Mouse (Mus musculus) MEL (cell line): ENCODE measurements around the gene Smim24.

Experiments
- CTCF ChIP-seq, 3 experiments: IDR thresholded peaks in 2 of 3; conservative IDR thresholded peaks in 1 of 3; 2 replicates each; pipeline ENCODE4 v1.5.1; 2011 to 2012; ENCODE audit warnings: low read length in 3 of 3, low read depth in 2 of 3, mild to moderate bottlenecking in 2 of 3, improper control_type of control experiment in 1 of 3, inconsistent platforms in 1 of 3, mixed read lengths in 1 of 3, moderate library complexity in 1 of 3; ENCODE audit not compliant: control insufficient read depth in 1 of 3, insufficient read depth in 1 of 3, poor library complexity in 1 of 3, severe bottlenecking in 1 of 3
- EP300 ChIP-seq, 2 experiments: IDR thresholded peaks; 2 replicates each; pipeline ENCODE4 v1.6.1; 2011; ENCODE audit warnings: improper control_type of control experiment in 2 of 2, low read length in 2 of 2, low read depth in 1 of 2, mild to moderate bottlenecking in 1 of 2
- GATA1 ChIP-seq: IDR thresholded peaks from 2 replicates; pipeline ENCODE4 v1.6.1; 2011; ENCODE audit warnings: low read depth, low read length, improper control_type of control experiment
- JUND ChIP-seq: IDR thresholded peaks from 2 replicates; pipeline ENCODE4 v1.6.1; 2011; ENCODE audit warnings: low read depth, mild to moderate bottlenecking, improper control_type of control experiment, low read length
- MEF2A ChIP-seq: IDR thresholded peaks from 2 replicates; pipeline ENCODE4 v1.6.1; 2014; ENCODE audit warnings: low read depth, mild to moderate bottlenecking, inconsistent platforms, low read length, improper control_type of control experiment; ENCODE audit not compliant: poor library complexity, insufficient replicate concordance, severe bottlenecking; ENCODE audit errors: extremely low read depth
- MXI1 ChIP-seq: IDR thresholded peaks from 2 replicates; pipeline ENCODE4 v1.6.1; 2011; ENCODE audit warnings: mild to moderate bottlenecking, low read depth, low read length, improper control_type of control experiment
- POLR2A ChIP-seq, 2 experiments: IDR thresholded peaks; 2 replicates each; pipeline ENCODE4 v1.6.1; 2011 to 2012; ENCODE audit warnings: low read length in 2 of 2, mild to moderate bottlenecking in 2 of 2, control low read depth in 1 of 2, improper control_type of control experiment in 1 of 2, low read depth in 1 of 2, moderate library complexity in 1 of 2; ENCODE audit not compliant: control insufficient read depth in 1 of 2, insufficient read depth in 1 of 2, poor library complexity in 1 of 2
- RAD21 ChIP-seq: IDR thresholded peaks from 2 replicates; pipeline ENCODE4 v1.6.1; 2011; ENCODE audit warnings: mild to moderate bottlenecking, low read depth, low read length, improper control_type of control experiment
- TCF12 ChIP-seq: IDR thresholded peaks from 2 replicates; pipeline ENCODE4 v1.6.1; 2014; ENCODE audit warnings: low read depth, mild to moderate bottlenecking, inconsistent platforms, low read length, improper control_type of control experiment, moderate library complexity
- USF1 ChIP-seq: IDR thresholded peaks from 2 replicates; pipeline ENCODE4 v1.6.1; 2014; ENCODE audit warnings: low read depth, mild to moderate bottlenecking, inconsistent platforms, low read length, improper control_type of control experiment, moderate library complexity
- ZC3H11A ChIP-seq: IDR thresholded peaks from 2 replicates; pipeline ENCODE4 v1.6.1; 2012; ENCODE audit warnings: low read depth, mild to moderate bottlenecking, inconsistent platforms, low read length, improper control_type of control experiment
- ZNF384 ChIP-seq: IDR thresholded peaks from 2 replicates; pipeline ENCODE4 v1.6.1; 2012; ENCODE audit warnings: low read depth, mild to moderate bottlenecking, inconsistent platforms, low read length, improper control_type of control experiment

DNA sequence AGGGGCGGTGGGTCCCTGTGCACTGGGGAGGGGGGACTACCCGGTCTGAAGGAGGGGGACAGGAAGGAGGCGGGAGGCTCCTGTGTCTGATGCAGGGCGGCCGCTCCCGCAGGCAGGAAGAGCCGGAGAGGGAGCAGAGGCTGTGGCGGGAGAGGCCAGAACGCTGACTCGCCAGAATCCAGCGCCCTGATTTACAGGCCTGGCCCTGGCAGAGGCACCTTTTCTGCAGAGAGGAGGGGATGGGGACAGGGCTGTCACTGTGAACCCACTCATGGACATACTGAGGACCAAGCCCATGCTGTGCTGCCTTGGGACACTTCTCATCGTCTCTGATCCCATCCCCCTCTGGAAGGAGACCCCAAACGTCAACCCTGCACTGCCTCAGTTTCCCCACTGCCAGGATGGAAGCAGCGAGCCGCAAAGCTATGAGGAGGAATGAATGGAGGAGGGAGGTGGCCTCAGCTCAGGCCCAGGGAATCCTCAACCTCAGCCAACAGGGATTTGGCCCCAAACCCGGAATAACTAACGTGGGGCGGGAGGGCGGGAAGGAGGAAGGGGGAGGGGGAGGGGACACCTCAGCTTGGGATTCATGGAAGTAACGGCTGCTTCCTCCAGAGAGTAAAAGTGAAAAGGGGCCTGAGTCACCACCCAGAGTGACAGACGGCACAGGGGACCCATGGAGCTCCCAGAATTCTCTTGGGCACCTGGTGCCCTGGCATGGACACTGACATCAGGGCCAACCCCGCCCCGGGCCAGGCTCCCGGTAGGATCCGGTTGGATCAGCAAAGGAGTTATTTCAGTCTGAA, 31.6 kb downstream of the Smim24 start:
- no peak for TF ChIP-seq GATA1
- no peak for TF ChIP-seq ZNF384
- TF ChIP-seq USF1, result no peak
- TF ChIP-seq CTCF (IDR thresholded peaks at IDR 0.05 in 2 of 3, conservative IDR thresholded peaks at IDR 0.05 in 1 of 3; ENCODE audit: control insufficient read depth in 1 of 3, insufficient read depth in 1 of 3, low read depth in 2 of 3, low read length in 3 of 3, poor library complexity in 1 of 3, severe bottlenecking in 1 of 3), result no peak
- no peak for TF ChIP-seq JUND
- TF ChIP-seq ZC3H11A, result no peak
- TF ChIP-seq POLR2A (IDR thresholded peaks at IDR 0.05; ENCODE audit: control insufficient read depth in 1 of 2, insufficient read depth in 1 of 2, low read depth in 1 of 2, low read length in 2 of 2, poor library complexity in 1 of 2), result no peak
- TF ChIP-seq EP300 (IDR thresholded peaks at IDR 0.05; ENCODE audit: low read depth in 1 of 2, low read length in 2 of 2), result no peak
- no peak for TF ChIP-seq TCF12
- TF ChIP-seq MXI1, result no peak
- TF ChIP-seq RAD21, result no peak
- TF ChIP-seq MEF2A, result no peak
